Mouse (Mus musculus): ENCODE measurements at regions not wholly inside any gene's neighbourhood (a gene's known extent, or its start where the extent isn't known, plus 50 kb on each side); places are given as distances from the start of the nearest gene placed in this dataset.
A peak's percentile ranks its signal among the peaks of the same experiment; 100 is the strongest.

- DNase-seq (ENCODE audit: extremely low spot score, low spot score), result no peak
These were observed 55.0 kb downstream of the Zfp648 start for GRCm38 (mm10) chr1:154255971-154256370.

DNA sequence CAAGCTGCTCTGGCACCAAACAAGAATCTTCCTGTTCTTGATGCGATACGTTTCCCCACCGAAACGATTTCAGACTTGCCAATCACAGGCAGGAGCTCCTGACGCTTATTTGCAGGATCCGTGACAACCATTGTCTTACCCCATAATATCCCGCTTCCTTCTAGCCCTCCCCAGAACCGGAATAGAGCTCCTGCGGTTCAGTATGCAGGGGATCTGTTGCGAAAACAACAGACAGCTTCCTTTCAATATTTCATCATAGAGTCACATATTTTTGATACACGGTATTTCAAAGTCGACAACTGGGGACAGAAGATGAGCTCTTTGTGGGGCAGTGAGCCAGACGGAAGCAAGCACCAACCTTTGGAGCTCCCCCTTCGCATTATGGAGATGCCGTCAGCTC lies 55.8 kb downstream of the Zfp648 start:
- no peak for DNase-seq (ENCODE audit: extremely low spot score, low spot score)

DNA sequence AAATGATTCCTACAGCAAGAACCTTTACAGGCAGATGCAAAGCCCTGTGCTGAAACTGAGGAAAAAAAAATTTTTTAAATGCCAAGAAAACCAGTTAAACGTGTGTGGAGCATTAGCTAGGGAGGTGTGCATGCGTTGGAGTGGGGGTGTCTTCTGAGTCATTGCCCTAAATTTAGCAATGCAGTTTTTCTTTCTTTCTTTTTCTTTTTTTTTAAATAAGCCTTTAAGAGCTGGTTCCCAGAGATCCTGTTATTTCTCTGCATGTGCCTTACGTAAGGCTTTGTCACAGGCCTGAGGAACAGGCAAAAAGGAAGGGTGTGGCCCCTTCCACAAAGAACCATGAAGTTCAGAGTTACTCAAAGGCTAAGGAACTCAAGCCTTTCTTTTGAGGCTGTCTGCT lies 57.5 kb downstream of the Zfp648 start:
- no peak for DNase-seq (ENCODE audit: extremely low spot score, low spot score)

- DNase-seq (ENCODE audit: extremely low spot score, low spot score), result no peak
These were observed 59.4 kb downstream of the Zfp648 start for GRCm38 (mm10) chr1:154260393-154260792.

DNA sequence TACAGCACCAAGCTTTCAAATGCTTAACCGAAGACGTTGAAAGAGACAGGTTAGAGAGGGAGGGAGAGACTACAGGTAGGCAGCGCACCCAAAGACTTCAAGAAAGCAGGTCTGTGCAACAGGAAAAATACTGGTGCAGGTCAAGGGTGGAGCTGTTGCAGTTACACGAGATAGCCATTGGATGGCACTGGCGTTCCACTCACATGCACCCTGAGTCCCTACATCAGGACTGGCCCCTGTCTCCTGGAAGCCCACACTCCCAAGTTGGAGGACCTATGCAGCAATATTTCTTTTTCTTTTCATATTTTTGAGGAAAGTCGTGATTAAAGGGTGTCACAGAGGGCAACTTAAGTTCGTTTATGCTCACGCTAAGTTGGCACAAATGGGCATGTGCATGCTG lies 80.5 kb downstream of the Zfp648 start:
- DNase-seq (ENCODE audit: extremely low spot score, low spot score), result peak; percentile 56

- no peak for DNase-seq (ENCODE audit: extremely low spot score, low spot score)
These were observed 85.1 kb downstream of the Zfp648 start for GRCm38 (mm10) chr1:154286080-154286479.

- DNase-seq (ENCODE audit: extremely low spot score, low spot score), result no peak
These were observed 91.7 kb downstream of the Zfp648 start for GRCm38 (mm10) chr1:154292729-154293128.

- DNase-seq (ENCODE audit: extremely low spot score, low spot score), result no peak
These were observed 95.1 kb downstream of the Zfp648 start for GRCm38 (mm10) chr1:154296080-154296479.

- DNase-seq (ENCODE audit: extremely low spot score, low spot score), result no peak
These were observed 98.9 kb downstream of the Zfp648 start for GRCm38 (mm10) chr1:154299866-154300265.

- no peak for DNase-seq (ENCODE audit: extremely low spot score, low spot score)
These were observed 108.7 kb downstream of the Zfp648 start for GRCm38 (mm10) chr1:154309650-154310049.

All from neural tube, embryonic 10.5 days (tissue).